In genomic region chr9:26800357-26800756, GRCm38 (mm10) we compare ENCODE assay signal across 24 mouse cellular contexts. TPM values are rescaled to one million over a fixed set of nuclear protein-coding genes. Genes with fewer than 3 reads are reported as not detected.
DNase-seq lines count a peak whose midpoint lies in the region; ATAC-seq and TF ChIP-seq lines count a peak whose summit lies in the region.
"Had no signal": no experiment of that assay in that cellular context is flagged by ENCODE, and none has a peak within 500 bp of the region (broad histone marks: within the 10 kb centered on the region; RNA-seq: fewer than 3 reads in every experiment).

No protein-coding gene starts in this region.

- no peaks in the 10 kb centered on the region for H3K4me1 ChIP-seq in kidney, postnatal 0 days (replicated peaks; ENCODE audit: insufficient read depth, low read length)

- H3K27me3 ChIP-seq in kidney, postnatal 0 days (ENCODE audit: insufficient read depth, low read length) = no peaks in the 10 kb centered on the region
- H3K27me3 ChIP-seq: forebrain, embryonic 13.5 days; heart, embryonic 13.5 days had no signal

- H3K4me2 ChIP-seq in kidney, postnatal 0 days (ENCODE audit: low read length) = no peak overlapping the region
- H3K4me2 ChIP-seq: forebrain, embryonic 13.5 days; heart, embryonic 13.5 days; hindbrain, embryonic 14.5 days had no signal

- H3K9ac ChIP-seq in kidney, postnatal 0 days (ENCODE audit: low read depth, low read length) = no peak overlapping the region
- H3K9ac ChIP-seq: forebrain, embryonic 13.5 days; forebrain, postnatal 0 days; heart, embryonic 13.5 days; hindbrain, embryonic 14.5 days had no signal

- H3K36me3 ChIP-seq in kidney, postnatal 0 days (ENCODE audit: insufficient read depth, low read length) = no peaks in the 10 kb centered on the region
- H3K36me3 ChIP-seq: forebrain, embryonic 10.5 days; heart, embryonic 13.5 days had no signal

- WGBS in kidney, postnatal 0 days = 80% methylated on average over 2 of the region's 2 CpGs

- peak overlapping the region; percentile 34 for H3K27ac ChIP-seq in kidney, postnatal 0 days
- H3K27ac ChIP-seq: forebrain, embryonic 10.5 days; forebrain, embryonic 13.5 days; gastrocnemius, adult 2 months; heart, embryonic 13.5 days; hindbrain, embryonic 14.5 days had no signal

- intact Hi-C loops in left cerebral cortex, postnatal 10 days (cut with DNase I) = no loop called here

- no peak overlapping the region for H3K4me3 ChIP-seq in kidney, postnatal 0 days (replicated peaks; ENCODE audit: low read depth, low read length)
- H3K4me3 ChIP-seq: forebrain, embryonic 10.5 days; forebrain, embryonic 13.5 days; gastrocnemius, adult 2 months; heart, embryonic 13.5 days had no signal

- TF ChIP-seq CTCF in kidney, postnatal 0 days (IDR thresholded peaks at IDR 0.05; ENCODE audit: low read depth) = no peak

- DNase-seq in kidney, adult 11 months = peak; percentile 81
- no peak for DNase-seq in kidney, postnatal 4 days
- DNase-seq in kidney, adult 9 months = peak; percentile 93
- DNase-seq in kidney, postnatal 0 days (ENCODE audit: low spot score) = peak; percentile 18
- peak; percentile 63 to 88 for DNase-seq in kidney, postnatal 25 days
- DNase-seq in retina, postnatal 1 day = no peak
- no peak for DNase-seq in left cerebral cortex, postnatal 10 days (ENCODE audit: extremely low spot score in 1 of 2, low spot score in 2 of 2)
- DNase-seq in layer of hippocampus, postnatal 25 days (ENCODE audit: extremely low spot score in 1 of 2, low spot score in 1 of 2) = no peak
- DNase-seq: adrenal gland, adult 8-10 months; adrenal gland, postnatal 25 days; cerebellum, adult 11-12 months; cerebellum, adult 8-10 months; cerebellum, postnatal 14 days; forebrain, postnatal 0 days; gastrocnemius, adult 2 months; gastrocnemius, postnatal 25 days; heart, adult 18-20 months; heart, postnatal 14 days; heart, postnatal 4 days had no signal

- H3K9me3 ChIP-seq in kidney, postnatal 0 days (replicated peaks; ENCODE audit: low read length) = no peaks in the 10 kb centered on the region
- H3K9me3 ChIP-seq: forebrain, embryonic 10.5 days; forebrain, embryonic 13.5 days; heart, embryonic 13.5 days had no signal

- ATAC-seq in kidney, postnatal 0 days (replicated peaks; ENCODE audit: low FRiP score, low read depth) = peak; percentile 80
- ATAC-seq: activated CD4-positive, CD25-positive, alpha-beta regulatory T cell, adult 4 months; forebrain, embryonic 13.5 days; forebrain, postnatal 0 days had no signal

RNA-seq across cellular contexts. Expression of gene Glb1l2, which starts 5.9 kb away (rescaled TPM):
- 47.5 and 50.2 TPM in 2 replicates for polyA plus RNA-seq in kidney, postnatal 0 days (2015; fragmentation: Nextera tagmentation; extraction: Ambion mirVana)
- total RNA-seq in left cerebral cortex, postnatal 10 days (2021) = under 1 TPM; 0.21 to 0.97 TPM
- under 1 TPM; 0.30 to 0.38 TPM for total RNA-seq in layer of hippocampus, postnatal 25 days (2021)
- polyA plus RNA-seq: activated CD4-positive, CD25-positive, alpha-beta regulatory T cell, adult 4 months had no signal

Comparison
In these comparisons a context has a peak if more than half of its experiments do, and no peak if none do; other contexts are left out.
1. DNase-seq: peak in kidney, adult 11 months (single experiment), kidney, adult 9 months (single experiment), kidney, postnatal 0 days (single experiment) and kidney, postnatal 25 days (2 of 2); none in kidney, postnatal 4 days (0 of 2), retina, postnatal 1 day (single experiment), left cerebral cortex, postnatal 10 days (0 of 2) and layer of hippocampus, postnatal 25 days (0 of 2).